Mouse (Mus musculus): ENCODE measurements at regions not wholly inside any gene's neighbourhood (a gene's known extent, or its start where the extent isn't known, plus 50 kb on each side); places are given as distances from the start of the nearest gene placed in this dataset.

DNA sequence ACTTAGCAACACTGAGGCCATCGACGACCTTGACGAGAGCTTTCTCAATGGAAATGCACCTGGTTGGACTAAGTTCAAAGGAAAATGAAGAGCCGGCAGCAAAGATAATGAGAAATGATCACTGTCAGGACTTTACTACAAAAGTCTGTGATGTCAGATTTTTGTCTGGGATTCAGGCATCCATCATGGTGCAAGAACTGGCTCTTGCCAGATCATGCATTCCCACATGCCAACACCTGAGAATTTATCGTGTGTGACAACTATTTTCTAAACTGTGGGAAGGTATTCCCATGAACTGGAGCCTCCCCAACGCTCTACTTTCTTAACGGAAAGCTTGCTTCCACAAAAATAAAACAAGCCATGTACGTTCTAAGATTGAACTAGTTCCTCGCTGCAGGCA is 58.1 kb downstream of the Irx6 start:
- Histone ChIP-seq H3K9ac (replicated peaks; ENCODE audit: low read depth, low read length) (no peak overlapping the region), H3K27me3 (ENCODE audit: control insufficient read depth, insufficient read depth, low read length) (no peaks in the 10 kb centered on the region), H3K9me3 (ENCODE audit: control insufficient read depth, low read depth, low read length) (no peaks in the 10 kb centered on the region), H3K36me3 (ENCODE audit: control insufficient read depth, insufficient read depth, low read length) (no peaks in the 10 kb centered on the region), H3K27ac (ENCODE audit: low read length) (no peak overlapping the region), H3K4me1 (ENCODE audit: control insufficient read depth, insufficient read depth, low read length) (no peaks in the 10 kb centered on the region), H3K4me2 (replicated peaks; ENCODE audit: low read depth, low read length) (no peak overlapping the region), H3K4me3 (ENCODE audit: low read depth, low read length) (no peak overlapping the region)
- ATAC-seq (ENCODE audit: insufficient number of reproducible peaks, insufficient read depth, low FRiP score, low read depth), result no peak
- 84% methylated on average over 9 of the region's 9 CpGs for WGBS

GRCm38 (mm10) chr8:92735646-92736045 is 61.6 kb downstream of the Irx6 start:
- H3K4me2 ChIP-seq (replicated peaks; ENCODE audit: low read depth, low read length), result no peak overlapping the region
- no peaks in the 10 kb centered on the region for H3K36me3 ChIP-seq (ENCODE audit: control insufficient read depth, insufficient read depth, low read length)
- H3K27ac ChIP-seq (ENCODE audit: low read length), result no peak overlapping the region
- H3K27me3 ChIP-seq (ENCODE audit: control insufficient read depth, insufficient read depth, low read length), result no peaks in the 10 kb centered on the region
- H3K4me1 ChIP-seq (ENCODE audit: control insufficient read depth, insufficient read depth, low read length), result no peaks in the 10 kb centered on the region
- H3K4me3 ChIP-seq (ENCODE audit: low read depth, low read length), result no peak overlapping the region
- no peak for ATAC-seq (ENCODE audit: insufficient number of reproducible peaks, insufficient read depth, low FRiP score, low read depth)
- no peak overlapping the region for H3K9ac ChIP-seq (replicated peaks; ENCODE audit: low read depth, low read length)
- H3K9me3 ChIP-seq (ENCODE audit: control insufficient read depth, low read depth, low read length), result no peaks in the 10 kb centered on the region
- 88% methylated on average over 9 of the region's 9 CpGs for WGBS

GRCm38 (mm10) chr8:92738080-92738479 is 64.0 kb downstream of the Irx6 start:
- Histone ChIP-seq H3K4me3 (ENCODE audit: low read depth, low read length) (no peak overlapping the region), H3K9me3 (ENCODE audit: control insufficient read depth, low read depth, low read length) (no peaks in the 10 kb centered on the region), H3K27ac (ENCODE audit: low read length) (no peak overlapping the region), H3K36me3 (ENCODE audit: control insufficient read depth, insufficient read depth, low read length) (no peaks in the 10 kb centered on the region), H3K4me2 (replicated peaks; ENCODE audit: low read depth, low read length) (no peak overlapping the region), H3K4me1 (ENCODE audit: control insufficient read depth, insufficient read depth, low read length) (no peaks in the 10 kb centered on the region), H3K27me3 (ENCODE audit: control insufficient read depth, insufficient read depth, low read length) (no peaks in the 10 kb centered on the region), H3K9ac (replicated peaks; ENCODE audit: low read depth, low read length) (no peak overlapping the region)
- ATAC-seq (ENCODE audit: insufficient number of reproducible peaks, insufficient read depth, low FRiP score, low read depth), result no peak
- WGBS, result 55% methylated on average over 1 of the region's 1 CpGs

DNA sequence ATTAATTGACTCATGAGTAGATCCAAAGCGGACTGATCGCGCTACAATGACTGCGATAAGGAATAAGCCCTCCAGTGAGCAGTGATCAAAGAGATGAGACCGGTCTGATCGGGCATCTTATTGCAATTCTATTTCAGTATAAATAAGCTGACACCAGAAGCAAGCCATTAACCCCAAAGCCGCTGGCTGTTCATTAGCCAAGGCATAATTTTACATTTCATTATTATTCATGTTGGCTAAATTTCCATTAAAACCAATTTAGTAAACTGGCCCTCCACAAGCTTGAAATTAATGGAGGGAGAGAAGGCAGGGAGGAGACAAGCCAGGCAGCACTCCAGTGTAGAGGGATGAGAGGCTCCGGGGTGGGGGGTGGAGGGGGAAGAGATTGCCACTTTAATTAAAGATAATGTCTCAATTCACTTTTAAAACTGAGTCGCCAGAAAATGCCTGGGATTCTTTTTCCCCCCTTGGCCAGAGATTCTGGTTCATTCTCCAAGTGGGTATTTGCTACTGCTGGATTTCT is 66.3 kb downstream of the Irx6 start:
- H3K9me3 ChIP-seq (ENCODE audit: control insufficient read depth, low read depth, low read length), result no peaks in the 10 kb centered on the region
- no peaks in the 10 kb centered on the region for H3K36me3 ChIP-seq (ENCODE audit: control insufficient read depth, insufficient read depth, low read length)
- no peak overlapping the region for H3K9ac ChIP-seq (replicated peaks; ENCODE audit: low read depth, low read length)
- WGBS, result 83% methylated on average over 9 of the region's 9 CpGs
- ATAC-seq (ENCODE audit: insufficient number of reproducible peaks, insufficient read depth, low FRiP score, low read depth), result no peak
- no peaks in the 10 kb centered on the region for H3K4me1 ChIP-seq (ENCODE audit: control insufficient read depth, insufficient read depth, low read length)
- no peak overlapping the region for H3K4me3 ChIP-seq (ENCODE audit: low read depth, low read length)
- H3K4me2 ChIP-seq (replicated peaks; ENCODE audit: low read depth, low read length), result no peak overlapping the region
- H3K27ac ChIP-seq (ENCODE audit: low read length), result no peak overlapping the region
- H3K27me3 ChIP-seq (ENCODE audit: control insufficient read depth, insufficient read depth, low read length), result no peaks in the 10 kb centered on the region

DNA sequence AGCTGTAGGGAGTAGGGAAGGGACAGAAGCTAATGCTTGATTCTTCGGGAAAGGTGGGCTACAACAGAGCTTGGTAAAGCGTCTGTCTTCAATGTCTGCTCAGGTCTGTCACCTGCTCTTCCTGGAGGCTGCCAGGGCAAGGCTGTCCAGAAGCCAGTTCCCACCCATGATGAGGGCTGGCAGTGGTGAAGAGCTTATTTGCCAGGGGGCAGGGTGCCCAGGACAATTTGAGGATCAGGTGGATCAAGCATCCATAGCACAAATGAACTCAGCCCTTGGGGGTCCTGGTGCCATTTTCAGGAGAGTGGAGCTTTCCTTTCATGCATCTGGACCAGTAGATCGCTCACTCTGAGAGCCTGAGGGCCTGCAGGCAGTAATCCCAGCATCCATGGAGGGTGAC is 67.7 kb downstream of the Irx6 start:
- no peak overlapping the region for H3K9ac ChIP-seq (replicated peaks; ENCODE audit: low read depth, low read length)
- ATAC-seq (ENCODE audit: insufficient number of reproducible peaks, insufficient read depth, low FRiP score, low read depth), result no peak
- H3K36me3 ChIP-seq (ENCODE audit: control insufficient read depth, insufficient read depth, low read length), result no peaks in the 10 kb centered on the region

GRCm38 (mm10) chr8:92743108-92743507 is 69.0 kb downstream of the Irx6 start:
- Histone ChIP-seq H3K27ac (ENCODE audit: low read length) (no peak overlapping the region), H3K9me3 (ENCODE audit: control insufficient read depth, low read depth, low read length) (no peaks in the 10 kb centered on the region), H3K4me2 (replicated peaks; ENCODE audit: low read depth, low read length) (no peak overlapping the region), H3K9ac (replicated peaks; ENCODE audit: low read depth, low read length) (no peak overlapping the region), H3K4me1 (ENCODE audit: control insufficient read depth, insufficient read depth, low read length) (no peaks in the 10 kb centered on the region), H3K36me3 (ENCODE audit: control insufficient read depth, insufficient read depth, low read length) (no peaks in the 10 kb centered on the region), H3K4me3 (ENCODE audit: low read depth, low read length) (no peak overlapping the region), H3K27me3 (ENCODE audit: control insufficient read depth, insufficient read depth, low read length) (no peaks in the 10 kb centered on the region)
- 63% methylated on average over 12 of the region's 12 CpGs for WGBS
- ATAC-seq (ENCODE audit: insufficient number of reproducible peaks, insufficient read depth, low FRiP score, low read depth), result no peak

More for the DNA sequence above, 67.7 kb downstream of the Irx6 start:
- Histone ChIP-seq H3K27ac (ENCODE audit: low read length) (no peak overlapping the region), H3K4me3 (ENCODE audit: low read depth, low read length) (no peak overlapping the region), H3K4me1 (ENCODE audit: control insufficient read depth, insufficient read depth, low read length) (no peaks in the 10 kb centered on the region), H3K27me3 (ENCODE audit: control insufficient read depth, insufficient read depth, low read length) (no peaks in the 10 kb centered on the region), H3K9me3 (ENCODE audit: control insufficient read depth, low read depth, low read length) (no peaks in the 10 kb centered on the region), H3K4me2 (replicated peaks; ENCODE audit: low read depth, low read length) (no peak overlapping the region)
- 80% methylated on average over 3 of the region's 3 CpGs for WGBS

DNA sequence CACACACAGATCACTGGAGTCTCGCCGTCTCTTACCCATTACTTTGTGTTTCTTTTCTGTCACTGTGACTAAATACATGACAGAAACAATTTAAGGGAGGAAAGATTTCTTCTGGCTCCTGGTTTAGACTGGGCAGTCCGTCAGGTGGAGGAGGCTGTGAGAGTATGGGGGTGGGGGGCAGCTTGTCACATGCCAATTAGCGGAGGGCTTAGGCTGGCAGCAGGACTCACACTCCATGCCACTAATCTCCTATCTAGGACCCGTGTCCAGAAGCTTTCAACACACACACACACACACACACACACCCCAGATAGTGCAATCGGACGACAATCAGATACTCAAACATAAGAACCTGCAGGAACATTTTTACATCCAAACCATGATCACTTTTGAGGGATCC is 73.0 kb downstream of the Irx6 start:
- Histone ChIP-seq H3K27me3 (ENCODE audit: control insufficient read depth, insufficient read depth, low read length) (no peaks in the 10 kb centered on the region), H3K27ac (ENCODE audit: low read length) (no peak overlapping the region), H3K36me3 (ENCODE audit: control insufficient read depth, insufficient read depth, low read length) (no peaks in the 10 kb centered on the region), H3K4me1 (ENCODE audit: control insufficient read depth, insufficient read depth, low read length) (no peaks in the 10 kb centered on the region), H3K4me2 (replicated peaks; ENCODE audit: low read depth, low read length) (no peak overlapping the region), H3K4me3 (ENCODE audit: low read depth, low read length) (no peak overlapping the region), H3K9me3 (ENCODE audit: control insufficient read depth, low read depth, low read length) (no peaks in the 10 kb centered on the region), H3K9ac (replicated peaks; ENCODE audit: low read depth, low read length) (no peak overlapping the region)
- no peak for ATAC-seq (ENCODE audit: insufficient number of reproducible peaks, insufficient read depth, low FRiP score, low read depth)
- 66% methylated on average over 7 of the region's 7 CpGs for WGBS

DNA sequence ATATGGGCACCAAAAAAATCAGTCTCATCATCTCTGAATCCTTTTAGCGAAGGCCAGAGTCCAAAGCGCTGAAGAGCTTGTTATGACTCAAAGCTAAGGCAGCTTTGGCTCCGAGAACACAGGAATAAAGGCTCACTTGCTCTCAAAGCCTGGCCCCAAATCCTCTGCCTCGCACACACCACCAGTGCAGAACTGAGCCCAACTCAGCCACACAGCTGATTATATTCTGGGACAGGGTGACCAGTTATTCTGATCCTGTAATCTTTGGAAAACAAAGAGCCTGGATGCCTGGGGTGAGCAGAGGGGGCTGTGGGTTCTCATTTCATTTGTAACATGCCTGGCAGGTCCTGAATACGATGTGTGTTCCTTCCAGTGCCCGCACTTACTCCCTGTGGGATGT is 73.9 kb downstream of the Irx6 start:
- H3K9ac ChIP-seq (replicated peaks; ENCODE audit: low read depth, low read length), result no peak overlapping the region
- H3K27ac ChIP-seq (ENCODE audit: low read length), result no peak overlapping the region
- no peaks in the 10 kb centered on the region for H3K9me3 ChIP-seq (ENCODE audit: control insufficient read depth, low read depth, low read length)
- no peak for ATAC-seq (ENCODE audit: insufficient number of reproducible peaks, insufficient read depth, low FRiP score, low read depth)
- no peaks in the 10 kb centered on the region for H3K4me1 ChIP-seq (ENCODE audit: control insufficient read depth, insufficient read depth, low read length)
- H3K4me3 ChIP-seq (ENCODE audit: low read depth, low read length), result no peak overlapping the region
- H3K36me3 ChIP-seq (ENCODE audit: control insufficient read depth, insufficient read depth, low read length), result no peaks in the 10 kb centered on the region
- H3K27me3 ChIP-seq (ENCODE audit: control insufficient read depth, insufficient read depth, low read length), result no peaks in the 10 kb centered on the region
- WGBS, result 75% methylated on average over 6 of the region's 6 CpGs
- no peak overlapping the region for H3K4me2 ChIP-seq (replicated peaks; ENCODE audit: low read depth, low read length)

GRCm38 (mm10) chr8:92759848-92760247 is 67.2 kb upstream of the Mmp2 start:
- H3K36me3 ChIP-seq (ENCODE audit: control insufficient read depth, insufficient read depth, low read length), result no peaks in the 10 kb centered on the region
- no peak for ATAC-seq (ENCODE audit: insufficient number of reproducible peaks, insufficient read depth, low FRiP score, low read depth)
- 89% methylated on average over 3 of the region's 3 CpGs for WGBS

More at GRCm38 (mm10) chr8:92759848-92760247, 67.2 kb upstream of the Mmp2 start:
- Histone ChIP-seq H3K4me1 (ENCODE audit: control insufficient read depth, insufficient read depth, low read length) (peaks cover 4% of the 10 kb centered on the region; the same call in 1 of the 2 replicates), H3K4me3 (ENCODE audit: low read depth, low read length) (no peak overlapping the region), H3K4me2 (replicated peaks; ENCODE audit: low read depth, low read length) (no peak overlapping the region), H3K27me3 (ENCODE audit: control insufficient read depth, insufficient read depth, low read length) (no peaks in the 10 kb centered on the region), H3K27ac (ENCODE audit: low read length) (no peak overlapping the region), H3K9me3 (ENCODE audit: control insufficient read depth, low read depth, low read length) (no peaks in the 10 kb centered on the region), H3K9ac (replicated peaks; ENCODE audit: low read depth, low read length) (no peak overlapping the region)
